Mouse (Mus musculus): ENCODE data around the gene Csmd2. TPM values are rescaled to one million over a fixed set of nuclear protein-coding genes. Genes with fewer than 3 reads are reported as not detected.

The Csmd2 gene
- total RNA-seq, 1 experiment: 0.80 TPM

DNA sequence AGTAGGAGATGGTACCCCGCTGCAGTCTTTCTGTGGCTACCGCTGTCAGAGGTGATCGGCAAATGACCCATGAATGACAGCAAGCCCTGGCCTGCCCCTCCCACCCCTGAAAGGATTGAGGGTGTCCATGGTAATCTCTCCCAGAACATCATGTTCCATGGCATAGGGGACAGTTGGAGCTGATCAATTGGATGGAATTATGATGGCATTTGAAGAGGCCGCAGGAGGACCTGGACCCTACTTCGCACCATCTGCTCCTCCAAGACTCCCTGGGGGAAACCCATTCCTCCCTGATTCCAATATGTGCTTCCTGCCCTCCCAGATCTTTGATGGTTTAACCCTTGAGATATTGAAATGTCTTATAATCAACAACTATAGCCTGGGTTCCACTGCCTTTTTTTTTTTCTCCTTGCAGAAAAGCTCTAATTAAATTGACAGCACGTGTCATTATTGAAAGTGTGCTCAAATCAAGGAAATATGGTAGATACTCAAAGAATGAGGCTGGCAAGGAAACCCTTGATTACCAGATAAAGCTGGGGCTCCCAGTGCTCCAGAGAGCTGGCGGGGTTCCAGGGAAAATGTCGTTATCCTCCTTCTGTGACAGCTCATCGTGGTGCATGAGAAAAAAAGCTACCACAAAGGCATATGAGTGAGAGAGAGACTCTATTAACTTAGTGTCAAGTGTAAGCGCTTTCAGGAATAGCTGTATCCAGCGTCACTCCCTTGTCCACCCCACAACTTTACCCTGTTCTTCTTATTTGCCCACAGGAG is 145.4 kb downstream of the Csmd2 start:
- in situ Hi-C loops (cut with MboI; ENCODE audit: low sequenced_read_pairs in 2 of 2, unreplicated experiment in 2 of 2): no loop called here
- Histone ChIP-seq H3K4me1 (ENCODE audit: control insufficient read depth in 2 of 2, insufficient read depth in 2 of 2, low read length in 2 of 2, poor library complexity in 1 of 2) (peaks cover 0 to 2% of the 10 kb centered on the region in 2 experiments; a peak in 1 of 4 replicates), H3K27ac (ENCODE audit: insufficient read depth, low read depth, low read length, poor library complexity, severe bottlenecking) (no peak overlapping the region), H3K9me3 (ENCODE audit: control insufficient read depth, insufficient read depth, low read depth, low read length) (no peaks in the 10 kb centered on the region), H3K9ac (ENCODE audit: insufficient read depth, low read depth, low read length, poor library complexity, severe bottlenecking) (no peak overlapping the region), H3K36me3 (ENCODE audit: control insufficient read depth, insufficient read depth, low read length, poor library complexity, severe bottlenecking) (no peaks in the 10 kb centered on the region), H3K4me3 (ENCODE audit: insufficient read depth in 1 of 2, low read depth in 1 of 2, low read length in 2 of 2, poor library complexity in 1 of 2, severe bottlenecking in 1 of 2) (no peak overlapping the region)
- TF ChIP-seq HCFC1 (IDR thresholded peaks at IDR 0.05; ENCODE audit: borderline replicate concordance, insufficient read depth, low read length): no peak
- no peak for TF ChIP-seq ZC3H11A (IDR thresholded peaks at IDR 0.05; ENCODE audit: borderline replicate concordance, low read depth, low read length)
- TF ChIP-seq MAFK (IDR thresholded peaks at IDR 0.05; ENCODE audit: insufficient read depth, low read depth, low read length): no peak
- TF ChIP-seq ZNF384 (IDR thresholded peaks at IDR 0.05; ENCODE audit: low read depth, low read length): no peak
- no peak for TF ChIP-seq CHD2 (IDR thresholded peaks at IDR 0.05; ENCODE audit: low read depth, low read length)
- no peak for DNase-seq (ENCODE audit: low read depth, low spot score)

DNA sequence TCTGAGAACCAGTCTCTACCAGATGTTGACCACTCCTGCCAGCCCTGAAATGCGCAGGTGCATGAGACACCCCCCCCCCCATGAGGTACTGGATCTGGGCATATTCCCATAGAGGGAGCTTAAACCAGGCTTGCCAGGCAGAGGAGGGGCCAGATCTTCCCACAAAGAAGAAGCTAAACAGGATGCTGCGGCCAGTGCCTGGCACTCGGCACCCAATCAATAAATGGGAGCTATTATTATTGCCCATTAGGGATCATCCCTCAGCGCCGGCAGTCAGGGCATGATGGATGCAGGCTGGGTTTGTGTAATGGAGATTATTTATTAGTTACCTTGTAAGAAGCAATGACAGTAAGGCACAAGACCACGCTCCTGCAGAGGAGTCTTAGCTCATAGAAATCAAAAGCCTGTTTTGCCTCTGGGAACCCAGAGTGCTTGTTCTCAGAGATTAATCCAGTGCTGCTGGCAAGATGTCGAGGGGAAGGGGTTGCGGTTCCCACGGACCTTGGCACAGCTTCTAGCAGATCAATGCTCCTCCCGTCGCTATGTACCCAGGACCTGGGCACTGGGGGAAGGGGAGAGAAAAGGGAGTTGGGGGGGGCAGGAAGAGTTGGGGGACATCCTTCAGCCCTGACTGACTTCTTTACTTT is 146.8 kb downstream of the Csmd2 start:
- Histone ChIP-seq H3K27ac (ENCODE audit: insufficient read depth, low read depth, low read length, poor library complexity, severe bottlenecking) (no peak overlapping the region), H3K4me3 (ENCODE audit: insufficient read depth in 1 of 2, low read depth in 1 of 2, low read length in 2 of 2, poor library complexity in 1 of 2, severe bottlenecking in 1 of 2) (no peak overlapping the region), H3K9ac (ENCODE audit: insufficient read depth, low read depth, low read length, poor library complexity, severe bottlenecking) (no peak overlapping the region), H3K4me1 (ENCODE audit: control insufficient read depth in 2 of 2, insufficient read depth in 2 of 2, low read length in 2 of 2, poor library complexity in 1 of 2) (peaks cover 0 to 2% of the 10 kb centered on the region in 2 experiments; a peak in 1 of 4 replicates), H3K9me3 (ENCODE audit: control insufficient read depth, insufficient read depth, low read depth, low read length) (no peaks in the 10 kb centered on the region), H3K36me3 (ENCODE audit: control insufficient read depth, insufficient read depth, low read length, poor library complexity, severe bottlenecking) (no peaks in the 10 kb centered on the region)
- DNase-seq (ENCODE audit: low read depth, low spot score): no peak
- in situ Hi-C loops (cut with MboI; ENCODE audit: low sequenced_read_pairs in 2 of 2, unreplicated experiment in 2 of 2): no loop called here
- no peak for TF ChIP-seq CHD2 (IDR thresholded peaks at IDR 0.05; ENCODE audit: low read depth, low read length)
- TF ChIP-seq MAFK (IDR thresholded peaks at IDR 0.05; ENCODE audit: insufficient read depth, low read depth, low read length): no peak
- no peak for TF ChIP-seq HCFC1 (IDR thresholded peaks at IDR 0.05; ENCODE audit: borderline replicate concordance, insufficient read depth, low read length)
- no peak for TF ChIP-seq ZC3H11A (IDR thresholded peaks at IDR 0.05; ENCODE audit: borderline replicate concordance, low read depth, low read length)
- TF ChIP-seq ZNF384 (IDR thresholded peaks at IDR 0.05; ENCODE audit: low read depth, low read length): no peak

DNA sequence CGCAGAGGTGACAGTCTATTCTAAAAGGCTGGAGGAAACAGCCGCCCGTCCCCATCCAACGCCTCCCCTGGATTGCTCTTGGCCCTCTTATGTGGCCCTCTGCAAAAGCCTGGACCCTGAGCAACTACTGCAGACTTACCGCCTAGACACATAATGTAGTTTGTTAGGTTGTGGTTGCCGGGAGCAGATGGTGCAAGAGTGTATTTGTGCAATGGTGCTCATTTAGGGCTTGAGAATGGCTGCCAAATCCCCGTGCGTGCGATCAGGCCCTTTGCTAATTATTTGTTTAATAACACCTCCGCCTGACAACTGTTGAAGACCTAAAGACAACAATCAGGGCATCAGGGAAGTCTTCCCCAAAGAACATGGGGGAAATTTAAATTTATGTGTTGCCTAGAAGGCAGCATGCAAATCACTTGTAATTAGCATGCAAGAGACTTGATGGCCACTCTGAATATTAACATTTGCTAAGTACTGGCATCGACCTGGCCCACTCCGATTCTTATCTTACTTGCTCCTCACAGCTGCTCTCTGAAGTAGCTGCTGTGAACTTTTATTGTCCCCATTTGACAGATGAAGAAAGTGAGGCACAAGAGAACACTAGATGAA is 147.5 kb downstream of the Csmd2 start:
- in situ Hi-C loops (cut with MboI; ENCODE audit: low sequenced_read_pairs in 2 of 2, unreplicated experiment in 2 of 2): no loop called here
- TF ChIP-seq ZNF384 (IDR thresholded peaks at IDR 0.05; ENCODE audit: low read depth, low read length): no peak
- TF ChIP-seq HCFC1 (IDR thresholded peaks at IDR 0.05; ENCODE audit: borderline replicate concordance, insufficient read depth, low read length): no peak
- no peak for TF ChIP-seq MAFK (IDR thresholded peaks at IDR 0.05; ENCODE audit: insufficient read depth, low read depth, low read length)
- TF ChIP-seq ZC3H11A (IDR thresholded peaks at IDR 0.05; ENCODE audit: borderline replicate concordance, low read depth, low read length): no peak
- TF ChIP-seq CHD2 (IDR thresholded peaks at IDR 0.05; ENCODE audit: low read depth, low read length): no peak
- DNase-seq (ENCODE audit: low read depth, low spot score): no peak

DNA sequence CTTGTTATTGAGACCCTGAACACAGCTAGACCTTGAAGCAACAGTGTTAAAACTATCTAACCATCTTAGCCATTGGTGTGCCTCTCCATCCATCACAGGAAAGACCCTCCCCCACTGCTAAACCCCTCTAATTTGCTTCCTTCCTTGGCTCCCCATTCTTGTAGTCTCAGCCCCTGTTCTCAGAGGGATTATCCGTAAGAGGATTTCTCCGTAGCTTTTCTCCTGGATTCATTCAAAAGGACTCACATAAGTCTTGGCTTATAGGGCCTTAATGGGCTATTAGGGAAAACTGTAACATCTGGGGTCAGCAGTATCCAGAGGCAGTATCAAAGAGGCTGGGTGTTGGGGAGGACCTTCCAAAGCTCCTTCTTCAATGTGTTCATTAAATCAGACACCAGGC is 152.3 kb downstream of the Csmd2 start:
- H3K9ac ChIP-seq (ENCODE audit: insufficient read depth, low read depth, low read length, poor library complexity, severe bottlenecking): no peak overlapping the region
- no peak for DNase-seq (ENCODE audit: low read depth, low spot score)
- in situ Hi-C loops (cut with MboI; ENCODE audit: low sequenced_read_pairs in 2 of 2, unreplicated experiment in 2 of 2): no loop called here
- no peaks in the 10 kb centered on the region for H3K4me1 ChIP-seq (ENCODE audit: control insufficient read depth in 2 of 2, insufficient read depth in 2 of 2, low read length in 2 of 2, poor library complexity in 1 of 2)
- H3K27ac ChIP-seq (ENCODE audit: insufficient read depth, low read depth, low read length, poor library complexity, severe bottlenecking): no peak overlapping the region
- no peaks in the 10 kb centered on the region for H3K9me3 ChIP-seq (ENCODE audit: control insufficient read depth, insufficient read depth, low read depth, low read length)
- TF ChIP-seq MAFK (IDR thresholded peaks at IDR 0.05; ENCODE audit: insufficient read depth, low read depth, low read length) (no peak), ZC3H11A (IDR thresholded peaks at IDR 0.05; ENCODE audit: borderline replicate concordance, low read depth, low read length) (no peak), CHD2 (IDR thresholded peaks at IDR 0.05; ENCODE audit: low read depth, low read length) (no peak), ZNF384 (IDR thresholded peaks at IDR 0.05; ENCODE audit: low read depth, low read length) (no peak), HCFC1 (IDR thresholded peaks at IDR 0.05; ENCODE audit: borderline replicate concordance, insufficient read depth, low read length) (no peak)
- no peaks in the 10 kb centered on the region for H3K36me3 ChIP-seq (ENCODE audit: control insufficient read depth, insufficient read depth, low read length, poor library complexity, severe bottlenecking)
- no peak overlapping the region for H3K4me3 ChIP-seq (ENCODE audit: insufficient read depth in 1 of 2, low read depth in 1 of 2, low read length in 2 of 2, poor library complexity in 1 of 2, severe bottlenecking in 1 of 2)

More for the DNA sequence above, 147.5 kb downstream of the Csmd2 start:
- no peaks in the 10 kb centered on the region for H3K36me3 ChIP-seq (ENCODE audit: control insufficient read depth, insufficient read depth, low read length, poor library complexity, severe bottlenecking)
- no peak overlapping the region for H3K4me3 ChIP-seq (ENCODE audit: insufficient read depth in 1 of 2, low read depth in 1 of 2, low read length in 2 of 2, poor library complexity in 1 of 2, severe bottlenecking in 1 of 2)
- no peaks in the 10 kb centered on the region for H3K9me3 ChIP-seq (ENCODE audit: control insufficient read depth, insufficient read depth, low read depth, low read length)
- peaks cover 0 to 2% of the 10 kb centered on the region in 2 experiments; a peak in 1 of 4 replicates for H3K4me1 ChIP-seq (ENCODE audit: control insufficient read depth in 2 of 2, insufficient read depth in 2 of 2, low read length in 2 of 2, poor library complexity in 1 of 2)
- H3K9ac ChIP-seq (ENCODE audit: insufficient read depth, low read depth, low read length, poor library complexity, severe bottlenecking): no peak overlapping the region
- H3K27ac ChIP-seq (ENCODE audit: insufficient read depth, low read depth, low read length, poor library complexity, severe bottlenecking): no peak overlapping the region
